Mouse (Mus musculus) heart, embryonic 16.5 days (tissue): Measurements from ENCODE around the gene Pdzd9. TPM values are rescaled to one million over a fixed set of nuclear protein-coding genes. Genes with fewer than 3 reads are reported as not detected.

Source experiments
- ATAC-seq: fragments of 200-750 bp; cut with Nextera tagmentation; replicated peaks from 2 replicates; pipeline ENCODE4 v1.8.0; 2017; ENCODE audit warnings: moderate number of reproducible peaks; ENCODE audit not compliant: insufficient read depth, low FRiP score; ENCODE audit errors: extremely low read depth
- H3K27ac ChIP-seq: fragments of 300-500 bp; sonication (generic); 2 replicates; pipeline ENCODE4 v1.5.1; 2014; ENCODE audit warnings: mild to moderate bottlenecking, low read length, control low read depth, moderate library complexity
- H3K27me3 ChIP-seq: fragments of 300-500 bp; sonication (generic); 2 replicates; pipeline ENCODE4 v1.6.1; 2014; ENCODE audit warnings: low read length, mixed read lengths; ENCODE audit not compliant: control insufficient read depth, insufficient read depth
- H3K36me3 ChIP-seq: fragments of 300-500 bp; sonication (generic); 2 replicates; pipeline ENCODE4 v1.6.1; 2014; ENCODE audit not compliant: control insufficient read depth, insufficient read depth
- H3K4me1 ChIP-seq: fragments of 300-500 bp; sonication (generic); 2 replicates; pipeline ENCODE4 v1.6.1; 2014; ENCODE audit warnings: low read length, mixed read lengths; ENCODE audit not compliant: control insufficient read depth, insufficient read depth
- H3K4me2 ChIP-seq: fragments of 300-500 bp; sonication (generic); 2 replicates; pipeline ENCODE4 v1.6.1; 2014; ENCODE audit warnings: low read depth, mild to moderate bottlenecking, control low read depth, low read length
- H3K4me3 ChIP-seq: fragments of 300-500 bp; sonication (generic); 2 replicates; pipeline ENCODE4 v1.5.1; 2014; ENCODE audit warnings: mild to moderate bottlenecking, control low read depth, low read length
- H3K9ac ChIP-seq: fragments of 300-500 bp; sonication (generic); 2 replicates; pipeline ENCODE4 v1.6.1; 2014; ENCODE audit warnings: low read length, control low read depth
- H3K9me3 ChIP-seq: fragments of 300-500 bp; sonication (generic); replicated peaks from 2 replicates; pipeline ENCODE4 v1.6.1; 2016; ENCODE audit warnings: low read length; ENCODE audit not compliant: control insufficient read depth
- WGBS: fragments of 180-500 bp; shearing (Covaris S2); extraction: QIAGEN DNeasy Blood & Tissue Kit; methylation state at CpG from one replicate; pipeline ENCODE4 v1.1.7; 2014; 5-methylcytosine and 5-hydroxymethylcytosine counted together
- polyA plus RNA-seq: library from polyadenylated mRNA; unstranded; fragments of >200 nt; fragmentation: Nextera tagmentation; extraction: Ambion mirVana; gene quantifications from 2 replicates; pipeline ENCODE4 v1.2.1, GENCODE M21; 2015

Gene Pdzd9
- polyA plus RNA-seq, 1 experiment from 2014 or later: 0.46 TPM

- peaks cover 9% of the 10 kb centered on the region for H3K4me1 ChIP-seq
- WGBS: 39% methylated on average over 6 of the region's 6 CpGs
- no peak overlapping the region for H3K4me2 ChIP-seq
- H3K27me3 ChIP-seq: no peaks in the 10 kb centered on the region
- no peak for ATAC-seq
- H3K9ac ChIP-seq: no peak overlapping the region
- no peak overlapping the region for H3K4me3 ChIP-seq
- peaks cover 2% of the 10 kb centered on the region; the same call in 1 of the 2 replicates for H3K36me3 ChIP-seq
- no peaks in the 10 kb centered on the region for H3K9me3 ChIP-seq
- H3K27ac ChIP-seq: no peak overlapping the region
Measured at GRCm38 (mm10) chr7:120695196-120695595, 25.1 kb upstream of the Pdzd9 start.

- 89% methylated on average over 5 of the region's 5 CpGs for WGBS
- no peak overlapping the region; the same call in 1 of the 2 replicates for H3K27ac ChIP-seq
- H3K4me2 ChIP-seq: no peak overlapping the region
- no peak for ATAC-seq
- no peak overlapping the region for H3K9ac ChIP-seq
- H3K4me3 ChIP-seq: no peak overlapping the region
- peaks cover 9% of the 10 kb centered on the region for H3K4me1 ChIP-seq
- H3K27me3 ChIP-seq: no peaks in the 10 kb centered on the region
- H3K9me3 ChIP-seq: no peaks in the 10 kb centered on the region
- peaks cover 2% of the 10 kb centered on the region; the same call in 1 of the 2 replicates for H3K36me3 ChIP-seq
Measured at GRCm38 (mm10) chr7:120693831-120694375, 23.8 kb upstream of the Pdzd9 start.

- no peak overlapping the region for H3K27ac ChIP-seq
- no peaks in the 10 kb centered on the region for H3K27me3 ChIP-seq
- WGBS: 70% methylated on average over 4 of the region's 4 CpGs
- no peak overlapping the region for H3K4me3 ChIP-seq
- no peak for ATAC-seq
- peaks cover 17% of the 10 kb centered on the region for H3K4me1 ChIP-seq
- no peak overlapping the region for H3K4me2 ChIP-seq
- no peak overlapping the region for H3K9ac ChIP-seq
- H3K9me3 ChIP-seq: no peaks in the 10 kb centered on the region
- peaks cover 2% of the 10 kb centered on the region; the same call in 1 of the 2 replicates for H3K36me3 ChIP-seq
Measured at GRCm38 (mm10) chr7:120690634-120691033, 20.5 kb upstream of the Pdzd9 start.

- Histone ChIP-seq H3K4me2 (no peak overlapping the region), H3K36me3 (no peaks in the 10 kb centered on the region), H3K4me3 (no peak overlapping the region), H3K27me3 (no peaks in the 10 kb centered on the region), H3K27ac (no peak overlapping the region), H3K4me1 (peaks cover 37% of the 10 kb centered on the region), H3K9ac (no peak overlapping the region), H3K9me3 (no peaks in the 10 kb centered on the region)
- WGBS: 77% methylated on average over 6 of the region's 6 CpGs
- no peak for ATAC-seq
Measured at GRCm38 (mm10) chr7:120685227-120685626, 15.1 kb upstream of the Pdzd9 start.

GRCm38 (mm10) chr7:120684731-120685161 lies 14.6 kb upstream of the Pdzd9 start:
- Histone ChIP-seq H3K9ac (no peak overlapping the region), H3K4me2 (no peak overlapping the region), H3K36me3 (no peaks in the 10 kb centered on the region), H3K27ac (no peak overlapping the region), H3K4me3 (no peak overlapping the region), H3K27me3 (no peaks in the 10 kb centered on the region), H3K9me3 (no peaks in the 10 kb centered on the region), H3K4me1 (peaks cover 42% of the 10 kb centered on the region)
- no peak for ATAC-seq
- whole genome bisulfite sequencing: 53% methylated on average over 2 of the region's 2 CpGs

- Histone ChIP-seq H3K36me3 (no peaks in the 10 kb centered on the region), H3K9me3 (no peaks in the 10 kb centered on the region), H3K9ac (no peak overlapping the region), H3K27ac (no peak overlapping the region; the same call in 1 of the 2 replicates), H3K4me3 (no peak overlapping the region), H3K4me2 (no peak overlapping the region), H3K27me3 (no peaks in the 10 kb centered on the region), H3K4me1 (peaks cover 54% of the 10 kb centered on the region)
- WGBS: 29% methylated on average over 4 of the region's 4 CpGs
- ATAC-seq: no peak
Measured at GRCm38 (mm10) chr7:120682002-120682401, 11.9 kb upstream of the Pdzd9 start.

GRCm38 (mm10) chr7:120679023-120679422 lies 8.9 kb upstream of the Pdzd9 start:
- Histone ChIP-seq H3K9ac (peak overlapping the region; percentile 97), H3K27ac (peak overlapping the region; percentile 46; the same call in 1 of the 2 replicates), H3K4me3 (peak overlapping the region; percentile 99), H3K4me2 (peak overlapping the region; percentile 91), H3K4me1 (peaks cover 48% of the 10 kb centered on the region), H3K9me3 (no peaks in the 10 kb centered on the region), H3K27me3 (no peaks in the 10 kb centered on the region), H3K36me3 (no peaks in the 10 kb centered on the region)
- no peak for ATAC-seq
- WGBS: 26% methylated on average over 8 of the region's 8 CpGs

- Histone ChIP-seq H3K27me3 (no peaks in the 10 kb centered on the region), H3K36me3 (no peaks in the 10 kb centered on the region), H3K4me3 (peak overlapping the region; percentile 99), H3K4me2 (peak overlapping the region; percentile 91), H3K9me3 (no peaks in the 10 kb centered on the region), H3K27ac (peak overlapping the region; percentile 65), H3K9ac (peak overlapping the region; percentile 97), H3K4me1 (peaks cover 48% of the 10 kb centered on the region)
- peak; percentile 47 for ATAC-seq
- 1% methylated on average over 42 of the region's 42 CpGs for WGBS
Measured at GRCm38 (mm10) chr7:120677764-120678531, 7.8 kb upstream of the Pdzd9 start.

GRCm38 (mm10) chr7:120677001-120677643 lies 7.0 kb upstream of the Pdzd9 start, which contains the start of gene Mosmo:
Mosmo (plus strand) TSS chr7:120677618.
- H3K9me3 ChIP-seq: no peaks in the 10 kb centered on the region
- H3K36me3 ChIP-seq: no peaks in the 10 kb centered on the region
- ATAC-seq: peak; percentile 94
- H3K4me3 ChIP-seq: peak within 1 kb of the TSS; percentile 99
- H3K27me3 ChIP-seq: no peaks in the 10 kb centered on the region
- WGBS: under 1% methylated on average over 28 of the region's 44 CpGs
- H3K9ac ChIP-seq: peak within 1 kb of the TSS; percentile 97
- peak within 1 kb of the TSS; percentile 92 for H3K4me2 ChIP-seq
- peak within 1 kb of the TSS; percentile 91 for H3K27ac ChIP-seq
- H3K4me1 ChIP-seq: peaks cover 43% of the 10 kb centered on the region
